Mouse (Mus musculus) intestine, embryonic 16.5 days (tissue): ENCODE measurements at regions not wholly inside any gene's neighbourhood (a gene's known extent, or its start where the extent isn't known, plus 50 kb on each side); places are given as distances from the start of the nearest gene placed in this dataset.

Experiments
- ATAC-seq: fragments of 200-750 bp; cut with Nextera tagmentation; 2 replicates; pipeline ENCODE4 v1.8.0; 2017; ENCODE audit warnings: moderate TSS enrichment, moderate library complexity
- H3K27ac ChIP-seq: fragments of 300-500 bp; sonication (generic); 2 replicates; pipeline ENCODE4 v1.5.1; 2014; ENCODE audit warnings: mild to moderate bottlenecking, low read length
- H3K27me3 ChIP-seq: fragments of 300-500 bp; sonication (generic); replicated peaks from 2 replicates; pipeline ENCODE4 v1.6.1; 2014; ENCODE audit warnings: low read length, control low read depth, mixed read lengths; ENCODE audit not compliant: control insufficient read depth, insufficient read depth
- H3K36me3 ChIP-seq: fragments of 300-500 bp; sonication (generic); 2 replicates; pipeline ENCODE4 v1.6.1; 2014; ENCODE audit warnings: low read length, control low read depth; ENCODE audit not compliant: control insufficient read depth, insufficient read depth
- H3K4me1 ChIP-seq: fragments of 300-500 bp; sonication (generic); 2 replicates; pipeline ENCODE4 v1.6.1; 2014; ENCODE audit warnings: low read length, control low read depth, mixed read lengths; ENCODE audit not compliant: control insufficient read depth, insufficient read depth
- H3K4me2 ChIP-seq: fragments of 300-500 bp; sonication (generic); 2 replicates; pipeline ENCODE4 v1.6.1; 2014; ENCODE audit warnings: low read depth, low read length, control low read depth
- H3K4me3 ChIP-seq: fragments of 300-500 bp; sonication (generic); 2 replicates; pipeline ENCODE4 v1.5.1; 2014; ENCODE audit warnings: mild to moderate bottlenecking, low read length
- H3K9ac ChIP-seq: fragments of 300-500 bp; sonication (generic); 2 replicates; pipeline ENCODE4 v1.6.1; 2014; ENCODE audit warnings: low read depth, low read length
- H3K9me3 ChIP-seq: fragments of 300-500 bp; sonication (generic); 2 replicates; pipeline ENCODE4 v1.6.1; 2016; ENCODE audit warnings: low read length, control low read depth; ENCODE audit not compliant: control insufficient read depth
- WGBS: fragments of 180-500 bp; shearing (Covaris S2); extraction: QIAGEN DNeasy Blood & Tissue Kit; methylation state at CpG from one replicate; pipeline ENCODE4 v1.1.7; 2014; 5-methylcytosine and 5-hydroxymethylcytosine counted together

DNA sequence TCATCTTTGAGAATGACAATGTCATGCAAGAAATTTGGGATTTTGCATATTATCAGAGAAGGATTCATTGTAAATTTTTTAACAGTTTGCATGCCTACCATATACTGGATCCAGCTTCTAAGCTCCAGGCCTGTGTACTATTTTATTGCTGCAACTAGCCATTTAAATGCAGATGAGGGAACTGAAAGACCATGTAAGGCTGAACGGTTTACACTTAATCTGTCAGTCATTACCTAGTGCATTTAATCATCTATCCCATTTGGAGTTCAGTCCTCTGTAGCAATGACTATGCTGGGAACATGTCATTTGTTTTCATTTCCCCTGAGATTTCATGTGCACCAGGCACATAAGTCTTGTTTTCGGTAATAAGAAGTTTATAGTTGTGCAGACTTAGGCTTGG is 631.8 kb upstream of the Gm21961 start:
- H3K9ac ChIP-seq = no peak overlapping the region
- WGBS = 78% methylated on average over 2 of the region's 2 CpGs
- ATAC-seq = no peak
- H3K4me3 ChIP-seq = no peak overlapping the region
- no peak overlapping the region for H3K27ac ChIP-seq
- H3K36me3 ChIP-seq = no peaks in the 10 kb centered on the region
- H3K27me3 ChIP-seq = no peaks in the 10 kb centered on the region
- H3K4me1 ChIP-seq = no peaks in the 10 kb centered on the region
- no peaks in the 10 kb centered on the region for H3K9me3 ChIP-seq
- H3K4me2 ChIP-seq = no peak overlapping the region

DNA sequence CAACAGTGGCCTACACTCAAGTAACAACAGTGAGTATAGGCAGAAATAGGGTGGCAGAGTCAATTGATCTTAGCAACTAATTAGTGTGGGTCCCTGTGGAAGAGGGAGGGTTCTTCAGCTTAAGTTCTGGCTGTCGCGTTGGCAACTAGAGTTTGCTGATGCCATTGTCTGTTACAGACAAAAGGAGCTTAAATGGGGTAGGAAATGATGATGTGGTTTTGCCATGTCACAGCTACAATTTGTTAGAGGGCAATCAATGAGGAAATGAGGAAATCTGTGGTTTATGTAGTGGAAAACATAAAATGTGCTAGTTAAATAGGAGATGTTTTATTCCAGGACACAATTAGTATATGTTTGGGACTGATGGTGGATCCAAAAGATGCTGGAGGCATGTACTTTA is 624.8 kb upstream of the Gm21961 start:
- ATAC-seq = no peak
- Histone ChIP-seq H3K4me3 (no peak overlapping the region), H3K36me3 (no peaks in the 10 kb centered on the region), H3K9ac (no peak overlapping the region), H3K9me3 (no peaks in the 10 kb centered on the region), H3K4me2 (no peak overlapping the region), H3K4me1 (no peaks in the 10 kb centered on the region), H3K27ac (no peak overlapping the region), H3K27me3 (no peaks in the 10 kb centered on the region)
- 64% methylated on average over 2 of the region's 2 CpGs for WGBS

DNA sequence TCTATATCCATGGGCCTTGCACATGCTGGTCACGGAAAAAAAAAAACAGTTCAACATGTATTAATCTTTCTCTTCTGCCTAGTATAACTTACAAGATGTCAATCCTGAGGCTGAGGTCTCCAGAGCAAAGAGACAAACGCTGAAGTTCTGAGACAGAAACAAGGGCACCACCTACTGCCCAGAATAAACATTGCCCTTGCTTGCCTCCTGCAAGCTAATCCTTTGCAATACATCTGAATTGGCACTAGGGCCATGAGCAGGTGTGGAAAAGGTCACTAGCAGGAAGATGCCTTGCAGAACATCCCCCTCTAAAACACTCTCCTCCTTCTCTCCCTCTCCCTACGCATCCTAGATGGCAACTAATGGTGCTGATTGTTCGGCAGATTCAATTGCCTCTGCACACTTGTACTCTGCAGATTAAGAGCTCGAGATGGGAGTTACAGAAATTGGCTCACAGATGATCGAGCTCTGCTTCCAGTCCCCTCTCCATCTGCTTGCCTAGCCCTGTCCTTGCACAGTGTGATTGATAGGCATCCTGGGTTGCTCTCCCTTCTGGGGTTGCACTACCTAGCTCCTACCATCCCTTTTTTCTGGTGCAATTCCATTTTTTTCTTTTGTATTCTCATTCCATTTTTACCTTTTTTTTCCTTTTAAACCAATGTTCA is 622.9 kb upstream of the Gm21961 start:
- H3K27ac ChIP-seq = no peak overlapping the region
- no peaks in the 10 kb centered on the region for H3K9me3 ChIP-seq
- no peak for ATAC-seq
- no peak overlapping the region for H3K4me2 ChIP-seq
- no peak overlapping the region for H3K9ac ChIP-seq
- WGBS = 39% methylated on average over 6 of the region's 6 CpGs
- no peaks in the 10 kb centered on the region for H3K27me3 ChIP-seq
- H3K4me1 ChIP-seq = no peaks in the 10 kb centered on the region
- H3K4me3 ChIP-seq = no peak overlapping the region
- no peaks in the 10 kb centered on the region for H3K36me3 ChIP-seq

DNA sequence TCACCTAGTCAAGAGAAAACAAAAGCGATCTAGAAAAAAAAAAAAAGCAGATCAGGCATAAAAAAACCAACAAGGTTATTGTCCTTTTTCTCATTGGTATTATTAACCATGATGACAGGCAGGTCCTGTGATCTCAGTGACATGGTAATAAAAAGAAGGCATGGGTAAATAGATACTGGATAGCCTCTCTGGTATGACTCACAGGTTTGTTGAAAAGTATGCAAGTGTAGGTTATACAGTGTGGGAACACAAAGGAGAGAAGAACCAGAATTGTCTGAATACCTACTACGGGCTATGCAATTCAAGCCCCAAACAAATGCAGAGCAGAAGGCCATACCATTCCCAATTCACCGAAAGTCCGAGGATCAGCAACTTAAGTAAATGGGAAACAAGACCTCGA is 617.7 kb upstream of the Gm21961 start:
- Histone ChIP-seq H3K36me3 (no peaks in the 10 kb centered on the region), H3K9ac (no peak overlapping the region), H3K27me3 (no peaks in the 10 kb centered on the region), H3K9me3 (no peaks in the 10 kb centered on the region), H3K4me2 (no peak overlapping the region), H3K4me1 (no peaks in the 10 kb centered on the region), H3K4me3 (no peak overlapping the region), H3K27ac (no peak overlapping the region)
- no peak for ATAC-seq
- 67% methylated on average over 5 of the region's 5 CpGs for WGBS

DNA sequence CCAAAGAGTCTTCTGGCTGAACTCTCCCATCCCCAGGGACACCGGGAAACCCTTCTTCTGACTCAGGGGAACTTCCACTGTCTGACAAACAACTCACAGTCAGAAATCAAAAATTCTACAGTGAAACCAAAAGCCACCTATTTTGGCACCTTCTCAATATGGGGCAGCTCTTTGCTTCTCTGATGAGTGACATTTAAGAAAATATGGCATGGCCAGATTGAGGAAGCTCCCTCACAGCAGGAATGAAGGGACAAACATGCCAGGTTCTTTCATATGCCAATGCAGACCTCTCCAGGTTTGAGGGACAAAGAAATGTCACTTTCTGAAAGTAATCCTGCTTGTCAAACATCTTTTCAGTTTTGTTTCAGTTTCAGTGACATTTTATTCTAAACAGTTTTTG is 615.8 kb upstream of the Gm21961 start:
- ATAC-seq = no peak
- Histone ChIP-seq H3K9me3 (no peaks in the 10 kb centered on the region), H3K36me3 (no peaks in the 10 kb centered on the region), H3K27me3 (no peaks in the 10 kb centered on the region), H3K9ac (no peak overlapping the region), H3K27ac (no peak overlapping the region), H3K4me2 (no peak overlapping the region), H3K4me1 (no peaks in the 10 kb centered on the region), H3K4me3 (no peak overlapping the region)
- 77% methylated on average over 1 of the region's 1 CpGs for WGBS

DNA sequence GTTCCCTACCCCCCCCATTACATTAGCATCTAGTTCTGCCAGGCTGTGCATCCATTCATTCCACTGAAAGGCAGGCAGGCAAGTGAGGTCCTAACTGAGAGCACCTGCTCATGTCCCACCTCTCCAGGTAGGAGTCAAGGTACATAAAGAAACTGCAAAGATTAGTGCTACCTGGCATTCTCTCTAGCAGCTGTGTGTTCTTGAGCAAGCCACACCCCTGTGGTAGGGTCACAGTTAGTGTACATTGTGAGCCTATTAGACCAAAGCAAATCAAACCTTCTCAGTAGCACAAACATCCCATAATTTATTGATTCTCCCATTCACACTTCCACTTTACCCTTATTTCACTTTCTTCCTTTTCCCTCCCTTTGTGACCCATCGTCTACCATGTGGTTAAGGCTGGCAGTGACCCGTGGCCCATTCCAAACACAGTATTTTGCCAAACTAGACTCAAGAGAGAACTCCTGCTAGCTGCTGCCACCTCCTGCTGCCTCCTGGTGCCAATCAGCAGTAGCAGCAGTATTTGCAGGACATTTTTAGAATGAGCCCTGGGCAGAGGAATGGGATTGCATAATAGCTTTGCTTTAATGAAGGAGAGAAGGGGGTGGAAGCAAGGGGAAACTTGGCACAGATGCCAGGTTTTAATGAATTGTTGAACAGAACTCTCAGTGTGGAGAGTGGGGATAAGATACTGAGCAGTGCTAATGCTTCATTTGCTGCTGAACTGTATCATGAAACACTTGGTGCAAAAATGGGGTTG is 578.2 kb upstream of the Gm21961 start:
- no peak overlapping the region for H3K9ac ChIP-seq
- no peaks in the 10 kb centered on the region for H3K36me3 ChIP-seq
- no peak for ATAC-seq
- H3K27ac ChIP-seq = no peak overlapping the region
- H3K9me3 ChIP-seq = no peaks in the 10 kb centered on the region
- no peak overlapping the region for H3K4me3 ChIP-seq
- WGBS = 64% methylated on average over 2 of the region's 2 CpGs
- no peaks in the 10 kb centered on the region for H3K4me1 ChIP-seq
- H3K4me2 ChIP-seq = no peak overlapping the region
- no peaks in the 10 kb centered on the region for H3K27me3 ChIP-seq

DNA sequence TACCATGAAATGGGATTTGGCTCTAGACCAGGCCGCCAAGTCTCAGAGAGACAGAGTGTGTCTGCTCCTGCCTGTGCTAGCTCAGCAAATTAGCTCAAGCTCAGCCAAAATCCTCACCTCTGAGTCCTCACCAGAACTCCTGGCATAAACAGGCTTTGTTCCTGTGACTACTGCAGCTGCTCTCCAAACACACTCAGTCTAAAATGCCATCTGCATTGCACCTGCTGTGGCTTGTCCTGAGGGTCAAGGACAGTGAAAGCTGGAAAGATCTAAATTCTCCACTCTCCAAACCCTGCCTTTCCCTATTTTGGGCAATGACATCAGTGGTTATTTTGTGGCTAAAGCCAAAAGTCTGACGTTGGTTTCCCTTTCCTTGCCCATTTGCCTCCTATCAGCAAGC is 570.9 kb upstream of the Gm21961 start:
- no peak overlapping the region for H3K4me2 ChIP-seq
- no peaks in the 10 kb centered on the region for H3K4me1 ChIP-seq
- no peaks in the 10 kb centered on the region for H3K9me3 ChIP-seq
- no peaks in the 10 kb centered on the region for H3K36me3 ChIP-seq
- H3K27me3 ChIP-seq = no peaks in the 10 kb centered on the region
- H3K27ac ChIP-seq = no peak overlapping the region
- H3K4me3 ChIP-seq = no peak overlapping the region
- no peak for ATAC-seq
- no peak overlapping the region for H3K9ac ChIP-seq
- 67% methylated on average over 2 of the region's 2 CpGs for WGBS

DNA sequence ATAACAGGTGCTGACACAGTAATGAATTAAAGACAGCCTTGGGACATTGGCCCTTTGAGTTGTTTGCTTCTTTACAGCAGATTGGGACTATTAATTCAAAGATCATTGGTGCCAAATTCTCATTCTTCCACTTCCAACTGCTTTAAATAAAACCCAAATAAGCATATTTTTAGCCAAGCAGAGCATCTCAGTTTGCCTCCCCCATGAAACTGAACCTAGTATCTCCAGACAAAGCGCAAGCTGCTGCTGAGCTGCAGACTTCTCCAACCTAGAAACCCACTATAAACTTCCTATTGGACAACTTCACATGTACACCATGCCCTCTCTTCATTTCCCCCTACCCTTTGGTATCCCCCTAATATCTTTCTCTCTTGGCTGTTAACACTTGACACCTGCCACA is 564.6 kb upstream of the Gm21961 start:
- ATAC-seq = no peak
- no peaks in the 10 kb centered on the region for H3K4me1 ChIP-seq
- 97% methylated on average over 1 of the region's 1 CpGs for WGBS

DNA sequence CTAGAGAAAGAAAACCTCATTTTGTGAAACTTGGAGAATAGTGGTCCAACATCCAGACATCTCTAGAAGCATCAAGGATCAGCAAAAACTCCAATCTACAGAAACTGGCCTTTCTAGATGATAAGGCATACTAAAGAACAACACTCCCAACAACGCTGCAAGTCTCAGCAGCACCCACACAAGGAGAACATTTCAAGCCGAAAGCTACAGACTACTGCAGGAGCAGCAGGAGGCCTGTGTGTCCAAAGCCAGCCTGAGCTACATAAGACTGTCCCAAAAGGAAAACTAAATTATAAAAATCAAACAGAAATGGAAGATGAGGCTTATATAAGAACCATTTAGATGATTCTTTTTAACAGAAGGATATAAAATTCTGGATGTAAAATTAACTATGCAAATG is 553.2 kb upstream of the Gm21961 start:
- no peak for ATAC-seq
- Histone ChIP-seq H3K27ac (no peak overlapping the region), H3K4me2 (no peak overlapping the region), H3K4me1 (no peaks in the 10 kb centered on the region), H3K27me3 (no peaks in the 10 kb centered on the region), H3K9ac (no peak overlapping the region), H3K9me3 (no peaks in the 10 kb centered on the region), H3K4me3 (no peak overlapping the region), H3K36me3 (no peaks in the 10 kb centered on the region)
- 85% methylated on average over 2 of the region's 2 CpGs for WGBS

More for the DNA sequence above, 564.6 kb upstream of the Gm21961 start:
- H3K36me3 ChIP-seq = no peaks in the 10 kb centered on the region
- H3K9me3 ChIP-seq = no peaks in the 10 kb centered on the region
- no peak overlapping the region for H3K9ac ChIP-seq
- H3K4me3 ChIP-seq = no peak overlapping the region
- no peaks in the 10 kb centered on the region for H3K27me3 ChIP-seq
- no peak overlapping the region for H3K4me2 ChIP-seq
- no peak overlapping the region for H3K27ac ChIP-seq
